Mouse (Mus musculus) heart, postnatal 0 days (tissue): ENCODE data around the gene Crygb. TPM values are rescaled to one million over a fixed set of nuclear protein-coding genes. Genes with fewer than 3 reads are reported as not detected.

Source experiments
- ATAC-seq: fragments of 200-750 bp; cut with Nextera tagmentation; 2 replicates; pipeline ENCODE4 v1.8.0; 2017; ENCODE audit warnings: low read depth, moderate number of reproducible peaks, moderate library complexity; ENCODE audit not compliant: insufficient read depth
- DNase-seq: peaks from one replicate; pipeline ENCODE4 v3.0.0-alpha.2; 2016; ENCODE audit warnings: low spot score
- H3K27ac ChIP-seq: fragments of 300-500 bp; sonication (generic); 2 replicates; pipeline ENCODE4 v1.5.1; 2014; ENCODE audit warnings: low read depth, mild to moderate bottlenecking
- H3K27me3 ChIP-seq: fragments of 300-500 bp; sonication (generic); 2 replicates; pipeline ENCODE4 v1.6.1; 2014; ENCODE audit warnings: low read length, mixed read lengths; ENCODE audit not compliant: control insufficient read depth, insufficient read depth
- H3K36me3 ChIP-seq: fragments of 300-500 bp; sonication (generic); replicated peaks from 2 replicates; pipeline ENCODE4 v1.6.1; 2014; ENCODE audit warnings: low read length, mixed read lengths; ENCODE audit not compliant: control insufficient read depth, insufficient read depth
- H3K4me1 ChIP-seq: fragments of 300-500 bp; sonication (generic); 2 replicates; pipeline ENCODE4 v1.6.1; 2014; ENCODE audit warnings: antibody characterized with exemption; ENCODE audit not compliant: control insufficient read depth, insufficient read depth
- H3K4me2 ChIP-seq: fragments of 300-500 bp; sonication (generic); 2 replicates; pipeline ENCODE4 v1.6.1; 2014; ENCODE audit warnings: low read depth, mild to moderate bottlenecking, low read length, moderate library complexity
- H3K4me3 ChIP-seq: fragments of 300-500 bp; sonication (generic); 2 replicates; pipeline ENCODE4 v1.5.1; 2014; ENCODE audit warnings: low read depth, low read length
- H3K9ac ChIP-seq: fragments of 300-500 bp; sonication (generic); replicated peaks from 2 replicates; pipeline ENCODE4 v1.6.1; 2014; ENCODE audit warnings: low read depth, low read length, mixed read lengths
- H3K9me3 ChIP-seq: fragments of 300-500 bp; sonication (generic); replicated peaks from 2 replicates; pipeline ENCODE4 v1.6.1; 2016; ENCODE audit warnings: low read length; ENCODE audit not compliant: control insufficient read depth
- CTCF ChIP-seq: IDR thresholded peaks from 2 replicates; pipeline ENCODE4 v1.5.1; 2016; ENCODE audit warnings: antibody characterized with exemption, control low read depth, low read depth
- EP300 ChIP-seq: IDR thresholded peaks from 2 replicates; pipeline ENCODE4 v1.6.1; 2016; ENCODE audit warnings: antibody characterized with exemption, low read depth
- WGBS: fragments of 180-500 bp; shearing (Covaris S2); extraction: QIAGEN DNeasy Blood & Tissue Kit; methylation state at CpG from one replicate; pipeline ENCODE4 v1.1.7; 2014; 5-methylcytosine and 5-hydroxymethylcytosine counted together
- polyA plus RNA-seq: library from polyadenylated mRNA; unstranded; fragments of >200 nt; fragmentation: Nextera tagmentation; extraction: Ambion mirVana; gene quantifications from 2 replicates; pipeline ENCODE4 v1.2.1, GENCODE M21; 2015
- total RNA-seq: library from RNA; depleted of rRNA; stranded (reverse); fragments of >200 nt; gene quantifications from 2 replicates; pipeline ENCODE4 v1.2.3, GENCODE M21; 2014; ENCODE audit warnings: low replicate concordance

Gene Crygb
- total and polyA plus RNA-seq, 2 experiments from 2014 or later: 0.31 TPM; not detected in 1

DNA sequence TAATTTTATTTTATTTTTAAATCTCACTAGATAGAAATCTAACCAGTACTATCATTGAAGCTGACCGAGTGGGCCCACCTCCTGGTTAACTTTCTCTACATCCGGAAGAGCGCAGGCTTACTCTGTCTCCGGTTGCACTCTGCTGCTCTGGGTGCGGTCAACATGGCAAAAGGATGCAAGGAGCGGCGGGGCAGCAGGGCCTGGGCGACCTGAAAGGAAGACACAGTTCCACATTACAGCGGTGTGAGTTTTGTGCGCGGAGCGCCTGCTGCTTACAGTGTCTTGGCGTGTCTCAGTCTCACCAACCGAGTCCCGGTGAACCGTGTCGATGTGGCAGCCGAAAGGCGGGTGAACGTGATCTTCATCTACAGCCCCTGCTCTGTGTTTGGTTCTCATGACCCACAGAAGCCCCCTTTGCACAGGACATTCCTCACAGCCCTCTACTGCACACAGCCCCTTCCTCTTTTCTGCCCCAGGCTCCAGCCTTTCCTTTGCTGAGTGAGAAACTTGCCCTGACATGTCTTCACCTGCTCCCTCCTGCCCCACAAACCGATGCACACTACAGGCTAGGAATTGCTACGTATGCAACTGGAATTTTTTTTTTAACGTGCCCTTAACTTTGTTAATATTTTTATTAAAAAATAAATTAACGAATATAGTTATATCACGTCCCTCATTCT lies 27.8 kb upstream of the Crygb start:
- H3K4me3 ChIP-seq: no peak overlapping the region
- no peak overlapping the region for H3K4me2 ChIP-seq
- ATAC-seq (no peak), DNase-seq (no peak)
- WGBS: 70% methylated on average over 25 of the region's 25 CpGs
- H3K9me3 ChIP-seq: no peaks in the 10 kb centered on the region
- H3K9ac ChIP-seq: no peak overlapping the region
- no peak for TF ChIP-seq CTCF
- no peak for TF ChIP-seq EP300
- H3K36me3 ChIP-seq: no peaks in the 10 kb centered on the region
- H3K27ac ChIP-seq: no peak overlapping the region
- no peaks in the 10 kb centered on the region for H3K27me3 ChIP-seq
- H3K4me1 ChIP-seq: no peaks in the 10 kb centered on the region

DNA sequence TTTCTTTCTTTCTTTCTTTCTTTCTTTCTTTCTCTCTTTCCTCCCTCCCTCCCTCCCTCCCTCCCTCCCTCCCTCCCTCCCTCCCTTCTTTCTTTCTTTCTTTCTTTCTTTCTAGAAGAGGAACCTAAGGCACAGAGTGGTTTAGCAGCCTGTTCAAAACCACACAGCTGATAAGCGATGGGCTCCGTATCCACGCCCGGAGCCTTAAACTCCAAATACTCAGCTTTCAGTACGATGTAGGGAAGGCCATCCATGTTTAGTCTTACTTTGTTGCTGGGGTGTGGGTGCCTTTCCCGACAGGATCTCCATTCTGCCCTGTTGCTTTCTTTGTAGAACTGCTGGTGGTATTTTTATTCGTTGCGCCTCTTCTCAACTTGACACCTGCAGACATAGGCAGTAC lies 27.1 kb upstream of the Crygb start:
- no peak for TF ChIP-seq CTCF
- no peak for TF ChIP-seq EP300
- Histone ChIP-seq H3K27me3 (no peaks in the 10 kb centered on the region), H3K4me3 (no peak overlapping the region), H3K9me3 (no peaks in the 10 kb centered on the region), H3K9ac (no peak overlapping the region), H3K4me2 (no peak overlapping the region), H3K27ac (no peak overlapping the region), H3K36me3 (no peaks in the 10 kb centered on the region), H3K4me1 (no peaks in the 10 kb centered on the region)
- DNase-seq (no peak), ATAC-seq (no peak)
- WGBS: 87% methylated on average over 8 of the region's 8 CpGs

GRCm38 (mm10) chr1:65107654-65108279 lies 25.7 kb upstream of the Crygb start:
- Histone ChIP-seq H3K27ac (no peak overlapping the region), H3K4me1 (no peaks in the 10 kb centered on the region), H3K27me3 (no peaks in the 10 kb centered on the region), H3K4me2 (no peak overlapping the region), H3K9me3 (no peaks in the 10 kb centered on the region), H3K9ac (no peak overlapping the region), H3K36me3 (no peaks in the 10 kb centered on the region), H3K4me3 (no peak overlapping the region)
- WGBS: 79% methylated on average over 10 of the region's 10 CpGs
- ATAC-seq: no peak
- TF ChIP-seq CTCF: no peak
- TF ChIP-seq EP300: no peak
- DNase-seq: no peak

- Histone ChIP-seq H3K4me3 (no peak within 1 kb of the TSS), H3K4me2 (no peak within 1 kb of the TSS), H3K9me3 (no peaks in the 10 kb centered on the region), H3K4me1 (no peaks in the 10 kb centered on the region), H3K27me3 (no peaks in the 10 kb centered on the region), H3K36me3 (no peaks in the 10 kb centered on the region), H3K9ac (no peak within 1 kb of the TSS), H3K27ac (no peak within 1 kb of the TSS)
- no peak for DNase-seq
- ATAC-seq: no peak
- 81% methylated on average over 11 of the region's 11 CpGs for WGBS
- TF ChIP-seq CTCF (no peak), EP300 (no peak)
These were observed 21.2 kb upstream of the Crygb start, which contains the start of gene Cryga for GRCm38 (mm10) chr1:65103273-65103672. Gene Cryga (minus strand): TSS chr1:65103373.

DNA sequence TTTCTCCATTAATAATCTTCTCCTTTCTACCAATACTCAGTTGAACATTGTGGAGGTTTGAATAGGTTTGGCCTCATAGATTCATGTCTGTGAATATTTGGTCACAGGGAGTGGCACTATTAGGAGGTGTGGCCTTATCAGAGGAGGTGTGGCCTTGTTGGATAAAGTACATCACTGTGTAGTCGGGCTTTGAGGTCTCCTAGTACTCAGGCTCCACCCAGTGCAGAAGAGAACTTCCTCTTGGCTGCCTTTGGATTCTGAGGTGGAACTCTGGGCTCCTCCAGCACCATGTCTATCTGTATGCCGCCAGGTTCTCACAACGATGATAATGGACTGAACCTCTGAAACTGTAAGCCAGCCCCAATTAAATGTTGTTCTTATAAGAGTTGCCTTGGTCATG lies 14.9 kb upstream of the Crygb start:
- H3K9ac ChIP-seq: no peak overlapping the region
- no peaks in the 10 kb centered on the region for H3K9me3 ChIP-seq
- TF ChIP-seq CTCF (no peak), EP300 (no peak)
- no peaks in the 10 kb centered on the region for H3K4me1 ChIP-seq
- DNase-seq (no peak), ATAC-seq (no peak)
- whole genome bisulfite sequencing: 81% methylated on average over 3 of the region's 3 CpGs
- H3K27me3 ChIP-seq: no peaks in the 10 kb centered on the region
- no peak overlapping the region for H3K4me3 ChIP-seq
- no peak overlapping the region for H3K27ac ChIP-seq
- H3K4me2 ChIP-seq: no peak overlapping the region
- no peaks in the 10 kb centered on the region for H3K36me3 ChIP-seq

DNA sequence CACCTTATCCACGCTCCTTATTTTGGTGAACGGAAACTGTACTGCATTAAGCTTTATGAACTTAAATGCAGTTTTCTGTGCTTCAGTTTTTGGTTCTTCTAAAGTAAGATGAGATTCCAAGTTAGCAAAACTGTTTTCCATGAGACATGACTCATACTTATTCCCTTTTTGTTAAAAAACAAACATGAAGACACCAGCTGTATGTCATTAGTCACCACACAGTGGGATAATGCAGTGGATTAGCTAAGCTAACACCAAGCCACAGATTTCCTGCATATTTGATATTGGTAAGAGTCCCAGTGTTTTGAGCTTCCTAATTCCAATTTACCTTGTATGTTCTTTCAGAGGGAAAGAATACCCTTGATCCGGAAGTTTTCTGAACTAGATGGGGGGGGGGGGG lies 9.5 kb upstream of the Crygb start:
- DNase-seq (no peak), ATAC-seq (no peak)
- 82% methylated on average over 3 of the region's 3 CpGs for WGBS
- Histone ChIP-seq H3K36me3 (no peaks in the 10 kb centered on the region), H3K4me1 (no peaks in the 10 kb centered on the region), H3K4me2 (no peak overlapping the region), H3K4me3 (no peak overlapping the region), H3K9ac (no peak overlapping the region), H3K27ac (no peak overlapping the region), H3K9me3 (no peaks in the 10 kb centered on the region), H3K27me3 (no peaks in the 10 kb centered on the region)
- no peak for TF ChIP-seq CTCF
- TF ChIP-seq EP300: no peak
